Mouse (Mus musculus): Measurements from ENCODE around the gene Cbfa2t2.

DNA sequence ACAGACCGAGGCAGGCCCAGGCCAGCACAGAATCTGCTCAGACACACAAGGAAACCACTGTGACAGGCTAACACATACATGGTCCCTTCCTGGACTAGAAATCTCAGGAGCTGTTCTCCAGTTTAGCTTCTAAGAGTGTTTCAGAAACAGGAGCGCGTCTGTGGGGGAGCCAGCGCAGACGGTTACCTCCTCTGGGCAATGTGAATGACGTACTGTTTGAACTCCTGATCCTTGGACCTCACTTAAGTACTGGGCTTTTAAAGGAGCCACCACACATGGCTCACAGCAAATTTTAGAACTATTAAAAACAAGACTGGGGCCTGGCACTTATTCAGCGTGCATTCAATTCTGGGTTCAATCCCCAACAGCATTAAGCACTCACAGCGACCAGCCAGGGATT lies 130.4 kb downstream of the Cbfa2t2 start:
- no peak for TF ChIP-seq CTCF (IDR thresholded peaks at IDR 0.05; ENCODE audit: extremely low read depth, insufficient read depth, low read length)
- no peak for TF ChIP-seq POLR2A (IDR thresholded peaks at IDR 0.05; ENCODE audit: extremely low read depth, insufficient read depth, low read length)

Measured in cortical plate, adult 2 months (tissue).